Mouse (Mus musculus): ENCODE results near the gene Agap2. TPM values are rescaled to one million over a fixed set of nuclear protein-coding genes. Genes with fewer than 3 reads are reported as not detected.

Agap2 gene
- polyA plus RNA-seq, 1 experiment from 2014 or later: 8.1 TPM

DNA sequence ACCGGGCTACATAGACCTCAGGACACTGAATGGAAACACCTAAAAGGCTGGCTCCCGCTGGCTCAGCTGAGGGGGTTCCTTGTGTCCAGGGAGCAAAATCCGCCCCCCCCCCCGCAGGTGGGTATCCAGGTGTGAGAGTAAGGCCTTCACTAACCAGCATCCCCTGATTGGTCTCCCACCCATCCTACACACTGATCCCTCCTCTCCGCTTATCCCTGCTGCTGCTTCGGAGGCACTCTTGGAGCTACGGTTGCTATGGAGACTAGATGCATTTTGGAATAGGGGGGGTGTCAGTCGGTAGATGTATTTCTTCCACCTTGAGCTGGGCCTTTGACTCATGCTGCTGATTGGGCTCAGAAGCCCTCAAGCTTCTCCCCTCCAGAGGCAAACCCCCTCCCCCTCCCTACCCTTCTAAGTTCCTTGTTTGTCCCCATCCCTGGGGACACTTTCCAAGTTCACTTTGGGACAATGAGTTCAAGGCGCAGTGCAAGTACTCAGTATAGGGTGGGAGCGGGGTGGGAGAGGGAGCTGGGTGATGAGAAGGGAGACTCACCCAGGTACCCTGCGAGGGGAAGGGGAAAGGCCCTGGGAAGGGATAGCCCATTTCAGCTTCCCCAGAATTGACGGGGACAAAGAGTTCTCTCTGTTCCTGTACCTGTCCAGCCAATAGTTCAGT lies 3.1 kb downstream of the Agap2 start:
- DNase-seq (peak; percentile 80), ATAC-seq (ENCODE audit: low FRiP score, low TSS enrichment) (peak; percentile 58)
- peaks cover 40% of the 10 kb centered on the region for H3K4me1 ChIP-seq (ENCODE audit: control insufficient read depth, insufficient read depth, low read length)
- peaks cover 6% of the 10 kb centered on the region for H3K36me3 ChIP-seq (ENCODE audit: control insufficient read depth, insufficient read depth, low read length)
- peak overlapping the region; percentile 93 for H3K4me2 ChIP-seq (ENCODE audit: low read length)
- H3K4me3 ChIP-seq (replicated peaks; ENCODE audit: low read depth, low read length): peak overlapping the region; percentile 88
- no peaks in the 10 kb centered on the region for H3K9me3 ChIP-seq (ENCODE audit: control insufficient read depth, low read length)
- WGBS: under 1% methylated on average over 12 of the region's 12 CpGs
- 0 out of 2 replicates have a peak, but pooled peaks cover 14% of the 10 kb centered on the region for H3K27me3 ChIP-seq (ENCODE audit: control insufficient read depth, insufficient read depth, low read length)
- peak overlapping the region; percentile 92 for H3K27ac ChIP-seq (replicated peaks; ENCODE audit: low read depth, low read length)
- peak overlapping the region; percentile 60 for H3K9ac ChIP-seq (replicated peaks; ENCODE audit: low read length)

DNA sequence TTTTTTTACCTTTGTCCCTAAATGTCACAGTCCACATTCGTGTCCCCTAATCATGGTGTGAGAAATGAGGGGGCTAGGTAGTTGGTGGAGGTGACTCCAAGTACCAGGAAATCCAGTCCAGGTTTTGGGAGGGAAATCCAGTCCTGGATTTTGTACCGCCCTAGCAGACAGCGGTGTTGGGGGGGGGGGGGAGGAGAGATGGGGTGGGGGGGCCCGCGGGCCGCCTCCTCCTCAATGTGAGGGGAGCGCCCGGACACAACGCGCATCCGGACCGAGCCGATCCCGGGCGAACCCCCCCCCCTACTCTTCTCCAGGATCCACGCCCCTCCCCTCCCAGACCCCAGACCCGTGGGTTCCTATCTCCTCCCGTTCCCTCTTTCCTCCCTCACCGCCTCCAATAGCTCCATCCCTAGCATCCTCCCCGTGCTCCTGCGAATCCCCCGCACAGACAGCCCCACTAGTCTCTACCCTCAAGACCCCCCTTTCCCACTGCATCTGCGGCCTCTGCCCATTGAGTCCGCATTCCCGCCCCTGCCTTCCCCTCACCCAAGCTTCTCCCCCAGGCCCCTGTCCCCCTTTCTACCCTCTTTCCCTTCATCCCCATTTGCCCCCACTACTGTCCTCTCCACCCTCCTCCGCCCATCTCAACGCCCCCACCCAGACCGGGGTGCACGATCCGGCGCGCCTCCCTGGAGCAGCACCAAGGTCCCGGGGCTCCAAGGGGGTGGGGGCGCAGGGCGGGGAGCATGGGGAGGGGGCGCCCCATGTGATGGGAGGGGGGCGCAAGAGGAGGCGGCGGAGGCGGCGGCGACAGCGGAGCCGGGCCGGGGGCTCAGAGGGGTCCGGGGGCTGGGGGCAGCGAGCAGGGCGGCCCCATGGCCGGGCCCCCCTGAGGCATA lies 3.8 kb downstream of the Agap2 start:
- under 1% methylated on average over 47 of the region's 49 CpGs for whole genome bisulfite sequencing
- Histone ChIP-seq H3K36me3 (ENCODE audit: control insufficient read depth, insufficient read depth, low read length) (peaks cover 13% of the 10 kb centered on the region), H3K27me3 (ENCODE audit: control insufficient read depth, insufficient read depth, low read length) (0 out of 2 replicates have a peak, but pooled peaks cover 14% of the 10 kb centered on the region), H3K27ac (replicated peaks; ENCODE audit: low read depth, low read length) (peak overlapping the region; percentile 92), H3K4me3 (replicated peaks; ENCODE audit: low read depth, low read length) (peak overlapping the region; percentile 88), H3K4me2 (ENCODE audit: low read length) (peak overlapping the region; percentile 93), H3K9ac (replicated peaks; ENCODE audit: low read length) (peak overlapping the region; percentile 84), H3K9me3 (ENCODE audit: control insufficient read depth, low read length) (no peaks in the 10 kb centered on the region), H3K4me1 (ENCODE audit: control insufficient read depth, insufficient read depth, low read length) (peaks cover 40% of the 10 kb centered on the region)
- DNase-seq (peak; percentile 90), ATAC-seq (ENCODE audit: low FRiP score, low TSS enrichment) (peak; percentile 75)

DNA sequence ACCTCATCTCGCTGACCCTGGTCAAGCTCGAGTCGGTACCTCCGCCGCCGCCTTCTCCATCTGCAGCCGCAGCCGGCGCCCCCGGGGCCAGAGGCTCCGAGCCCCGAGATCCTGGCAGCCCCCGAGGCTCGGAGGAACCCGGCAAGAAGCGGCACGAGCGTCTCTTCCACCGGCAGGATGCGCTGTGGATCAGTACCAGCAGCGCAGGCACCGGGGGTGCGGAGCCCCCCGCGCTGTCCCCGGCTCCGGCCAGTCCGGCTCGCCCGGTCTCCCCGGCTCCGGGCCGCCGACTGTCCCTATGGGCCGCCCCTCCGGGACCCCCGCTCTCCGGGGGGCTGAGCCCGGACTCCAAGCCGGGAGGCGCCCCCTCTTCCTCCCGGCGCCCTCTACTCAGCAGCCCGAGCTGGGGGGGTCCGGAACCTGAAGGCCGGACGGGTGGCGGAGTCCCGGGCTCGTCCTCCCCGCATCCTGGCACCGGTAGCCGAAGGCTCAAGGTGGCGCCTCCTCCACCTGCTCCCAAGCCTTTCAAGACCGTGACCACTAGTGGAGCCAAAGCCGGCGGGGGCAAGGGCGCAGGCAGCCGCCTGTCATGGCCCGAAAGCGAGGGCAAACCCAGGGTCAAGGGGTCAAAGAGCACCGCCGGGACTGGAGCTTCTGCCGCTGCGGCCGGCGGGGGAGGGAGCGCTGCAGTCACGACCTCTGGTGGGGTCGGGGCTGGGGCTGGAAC lies 4.7 kb downstream of the Agap2 start:
- WGBS: under 1% methylated on average over 69 of the region's 70 CpGs
- peak overlapping the region; percentile 92 for H3K27ac ChIP-seq (replicated peaks; ENCODE audit: low read depth, low read length)
- H3K9me3 ChIP-seq (ENCODE audit: control insufficient read depth, low read length): no peaks in the 10 kb centered on the region
- peak overlapping the region; percentile 84 for H3K9ac ChIP-seq (replicated peaks; ENCODE audit: low read length)
- ATAC-seq (ENCODE audit: low FRiP score, low TSS enrichment): no peak
- H3K4me2 ChIP-seq (ENCODE audit: low read length): peak overlapping the region; percentile 93
- 0 out of 2 replicates have a peak, but pooled peaks cover 14% of the 10 kb centered on the region for H3K27me3 ChIP-seq (ENCODE audit: control insufficient read depth, insufficient read depth, low read length)
- H3K4me3 ChIP-seq (replicated peaks; ENCODE audit: low read depth, low read length): peak overlapping the region; percentile 88
- H3K4me1 ChIP-seq (ENCODE audit: control insufficient read depth, insufficient read depth, low read length): peaks cover 40% of the 10 kb centered on the region
- peaks cover 22% of the 10 kb centered on the region for H3K36me3 ChIP-seq (ENCODE audit: control insufficient read depth, insufficient read depth, low read length)
- peak; percentile 81 for DNase-seq

DNA sequence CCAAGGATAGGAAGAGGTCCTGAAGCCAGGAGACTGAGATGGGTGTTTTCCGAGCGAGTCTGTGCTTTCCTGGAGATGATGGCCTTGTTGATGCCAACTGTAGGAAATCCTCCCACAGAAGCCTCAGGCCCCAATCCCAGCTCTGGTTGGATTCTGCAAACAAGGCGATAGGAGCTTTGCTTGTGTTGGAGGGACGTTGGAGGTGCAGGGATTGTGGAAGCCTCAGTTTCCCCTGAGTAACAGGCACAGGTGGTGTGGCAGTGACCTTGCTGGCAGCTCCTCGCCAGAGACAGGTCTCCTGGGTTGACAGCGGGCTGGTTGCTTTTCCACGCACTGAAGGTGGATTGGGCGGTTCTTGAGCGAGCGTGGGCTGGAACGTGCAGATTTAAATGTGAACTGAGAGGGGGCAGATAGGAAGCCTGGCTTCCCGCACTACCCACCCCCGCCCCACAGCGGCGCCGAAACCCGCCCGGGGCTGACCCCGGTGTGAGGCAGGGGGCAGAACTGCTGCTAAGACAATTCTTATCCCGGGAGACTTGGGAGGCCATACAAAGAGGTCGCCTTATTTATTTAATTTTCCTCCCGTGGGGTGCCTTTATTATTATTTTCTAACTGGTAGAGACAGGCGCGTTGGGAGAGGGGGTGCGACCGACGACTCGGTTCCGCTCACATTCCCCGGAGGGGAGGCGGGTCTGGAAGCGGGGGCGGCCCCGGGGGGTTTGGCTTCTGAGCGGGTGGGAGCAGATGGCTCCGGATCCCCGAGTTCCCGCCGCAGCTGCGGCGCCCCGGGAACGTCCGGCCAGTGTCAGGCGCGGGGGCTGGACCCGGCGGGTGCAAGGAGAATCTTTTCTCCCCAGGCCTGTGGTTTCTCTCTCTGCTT lies 6.1 kb downstream of the Agap2 start:
- H3K4me2 ChIP-seq (ENCODE audit: low read length): peak overlapping the region; percentile 93
- 0 out of 2 replicates have a peak overlapping the region, but pooled peaks have one; percentile 1 for H3K27ac ChIP-seq (replicated peaks; ENCODE audit: low read depth, low read length)
- peaks cover 29% of the 10 kb centered on the region for H3K36me3 ChIP-seq (ENCODE audit: control insufficient read depth, insufficient read depth, low read length)
- DNase-seq (no peak), ATAC-seq (ENCODE audit: low FRiP score, low TSS enrichment) (no peak)
- H3K4me3 ChIP-seq (replicated peaks; ENCODE audit: low read depth, low read length): peak overlapping the region; percentile 88
- no peaks in the 10 kb centered on the region for H3K9me3 ChIP-seq (ENCODE audit: control insufficient read depth, low read length)
- H3K27me3 ChIP-seq (ENCODE audit: control insufficient read depth, insufficient read depth, low read length): 0 out of 2 replicates have a peak, but pooled peaks cover 14% of the 10 kb centered on the region
- peak overlapping the region; percentile 84 for H3K9ac ChIP-seq (replicated peaks; ENCODE audit: low read length)
- WGBS: 2% methylated on average over 48 of the region's 48 CpGs
- peaks cover 40% of the 10 kb centered on the region for H3K4me1 ChIP-seq (ENCODE audit: control insufficient read depth, insufficient read depth, low read length)

DNA sequence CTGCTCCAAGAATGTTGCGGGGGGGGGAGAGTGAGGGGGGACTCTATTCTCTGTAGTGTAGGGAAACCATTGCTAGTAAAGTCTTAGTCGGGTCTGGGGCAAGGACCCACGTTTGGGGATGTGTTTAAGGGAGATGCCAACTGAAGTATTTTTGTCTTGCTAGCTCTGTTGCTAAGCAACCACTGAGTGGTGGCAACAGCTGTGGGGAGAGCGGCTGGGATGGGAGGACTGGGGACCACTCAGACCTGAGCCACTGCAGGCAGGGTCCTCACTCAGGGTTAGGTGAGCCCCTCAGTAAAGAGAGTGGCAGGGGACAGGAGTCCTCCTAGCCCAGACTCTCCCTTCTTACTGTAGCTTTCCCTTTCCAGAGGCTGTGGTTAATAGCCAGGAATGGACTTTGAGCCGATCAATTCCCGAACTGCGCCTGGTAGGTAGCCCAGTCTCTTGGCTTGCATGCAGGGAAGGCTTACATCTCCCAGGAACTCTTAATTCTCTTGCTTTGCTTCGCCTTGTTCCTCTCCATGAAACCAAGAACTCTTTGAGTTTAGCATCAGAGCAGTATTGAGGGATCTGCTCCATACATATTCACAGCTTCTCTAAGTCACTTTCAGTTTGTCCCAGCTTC lies 7.0 kb downstream of the Agap2 start:
- Histone ChIP-seq H3K9ac (replicated peaks; ENCODE audit: low read length) (peak overlapping the region; percentile 84; the same call in 1 of the 2 replicates), H3K27ac (replicated peaks; ENCODE audit: low read depth, low read length) (no peak overlapping the region), H3K4me1 (ENCODE audit: control insufficient read depth, insufficient read depth, low read length) (peaks cover 40% of the 10 kb centered on the region), H3K4me2 (ENCODE audit: low read length) (peak overlapping the region; percentile 93), H3K9me3 (ENCODE audit: control insufficient read depth, low read length) (no peaks in the 10 kb centered on the region), H3K4me3 (replicated peaks; ENCODE audit: low read depth, low read length) (peak overlapping the region; percentile 88), H3K36me3 (ENCODE audit: control insufficient read depth, insufficient read depth, low read length) (peaks cover 32% of the 10 kb centered on the region), H3K27me3 (ENCODE audit: control insufficient read depth, insufficient read depth, low read length) (0 out of 2 replicates have a peak, but pooled peaks cover 14% of the 10 kb centered on the region)
- ATAC-seq (ENCODE audit: low FRiP score, low TSS enrichment) (no peak), DNase-seq (peak; percentile 78)
- 23% methylated on average over 8 of the region's 8 CpGs for WGBS

DNA sequence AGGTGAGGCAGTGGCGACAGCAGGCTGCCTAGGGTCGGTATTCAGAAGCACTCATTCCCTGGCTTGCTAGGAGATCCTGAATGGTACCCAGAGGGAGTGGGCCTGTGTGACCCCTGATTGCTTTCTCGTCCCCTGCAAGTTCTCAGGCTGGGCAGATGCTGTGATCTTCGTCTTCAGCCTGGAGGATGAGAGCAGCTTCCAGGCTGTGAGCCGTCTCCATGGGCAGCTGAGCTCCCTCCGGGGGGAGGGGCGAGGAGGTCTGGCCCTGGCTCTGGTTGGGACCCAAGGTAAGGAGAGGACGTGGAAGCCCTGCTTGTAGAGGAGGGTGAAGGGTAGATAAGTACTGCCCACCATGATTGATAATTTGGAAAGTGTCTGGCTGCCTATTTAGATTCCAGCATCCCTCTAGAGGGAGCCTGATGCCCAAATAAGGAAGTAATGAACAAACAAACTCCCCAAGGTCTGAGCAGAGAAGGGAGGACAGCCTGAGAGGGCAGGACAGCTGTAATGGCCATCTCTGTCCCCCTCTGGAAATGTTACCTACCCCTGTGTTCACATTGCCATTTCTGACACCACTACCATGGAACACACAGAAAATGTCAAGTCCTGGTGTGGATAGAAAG lies 8.3 kb downstream of the Agap2 start:
- ATAC-seq (ENCODE audit: low FRiP score, low TSS enrichment): no peak
- WGBS: 28% methylated on average over 8 of the region's 8 CpGs
- peaks cover 29% of the 10 kb centered on the region for H3K4me1 ChIP-seq (ENCODE audit: control insufficient read depth, insufficient read depth, low read length)
- 0 out of 2 replicates have a peak, but pooled peaks cover 21% of the 10 kb centered on the region for H3K27me3 ChIP-seq (ENCODE audit: control insufficient read depth, insufficient read depth, low read length)
- no peak overlapping the region for H3K4me2 ChIP-seq (ENCODE audit: low read length)
- no peak overlapping the region for H3K27ac ChIP-seq (replicated peaks; ENCODE audit: low read depth, low read length)
- H3K36me3 ChIP-seq (ENCODE audit: control insufficient read depth, insufficient read depth, low read length): peaks cover 45% of the 10 kb centered on the region
- DNase-seq: no peak
- no peak overlapping the region for H3K4me3 ChIP-seq (replicated peaks; ENCODE audit: low read depth, low read length)
- H3K9ac ChIP-seq (replicated peaks; ENCODE audit: low read length): no peak overlapping the region
- H3K9me3 ChIP-seq (ENCODE audit: control insufficient read depth, low read length): no peaks in the 10 kb centered on the region

DNA sequence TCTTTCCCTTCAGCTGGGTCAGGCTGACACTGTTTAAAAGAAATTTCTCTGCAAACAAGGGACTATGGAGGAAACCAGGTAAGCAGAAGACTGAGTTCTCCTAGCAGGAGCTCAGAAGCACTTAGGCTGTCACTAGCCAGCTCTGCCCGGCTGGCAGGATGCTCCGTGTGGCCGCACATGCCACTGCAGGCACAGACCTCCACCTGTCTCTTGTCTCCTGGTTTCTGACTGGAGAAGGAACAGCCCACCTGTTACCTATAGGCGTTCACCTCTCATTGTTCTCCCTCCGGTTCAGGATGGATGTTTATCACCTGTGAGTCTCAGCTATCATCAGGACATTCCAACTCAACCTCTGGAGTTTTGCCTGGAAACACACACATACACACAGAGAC lies 8.8 kb downstream of the Agap2 start:
- ATAC-seq (ENCODE audit: low FRiP score, low TSS enrichment): no peak
- H3K4me3 ChIP-seq (replicated peaks; ENCODE audit: low read depth, low read length): no peak overlapping the region
- peaks cover 21% of the 10 kb centered on the region; the same call in 1 of the 2 replicates for H3K27me3 ChIP-seq (ENCODE audit: control insufficient read depth, insufficient read depth, low read length)
- 67% methylated on average over 5 of the region's 5 CpGs for WGBS
- peaks cover 28% of the 10 kb centered on the region for H3K4me1 ChIP-seq (ENCODE audit: control insufficient read depth, insufficient read depth, low read length)
- no peak for DNase-seq
- no peak overlapping the region for H3K4me2 ChIP-seq (ENCODE audit: low read length)
- H3K9ac ChIP-seq (replicated peaks; ENCODE audit: low read length): no peak overlapping the region
- H3K27ac ChIP-seq (replicated peaks; ENCODE audit: low read depth, low read length): no peak overlapping the region
- H3K9me3 ChIP-seq (ENCODE audit: control insufficient read depth, low read length): no peaks in the 10 kb centered on the region
- H3K36me3 ChIP-seq (ENCODE audit: control insufficient read depth, insufficient read depth, low read length): peaks cover 48% of the 10 kb centered on the region
